Mouse (Mus musculus): ENCODE results near the gene Tmem254b.
"Not testable (repeated sequence)": the region's sequence is repeated elsewhere in the genome, so short reads cannot be mapped to it uniquely, and the experiment has no call there.

DNA sequence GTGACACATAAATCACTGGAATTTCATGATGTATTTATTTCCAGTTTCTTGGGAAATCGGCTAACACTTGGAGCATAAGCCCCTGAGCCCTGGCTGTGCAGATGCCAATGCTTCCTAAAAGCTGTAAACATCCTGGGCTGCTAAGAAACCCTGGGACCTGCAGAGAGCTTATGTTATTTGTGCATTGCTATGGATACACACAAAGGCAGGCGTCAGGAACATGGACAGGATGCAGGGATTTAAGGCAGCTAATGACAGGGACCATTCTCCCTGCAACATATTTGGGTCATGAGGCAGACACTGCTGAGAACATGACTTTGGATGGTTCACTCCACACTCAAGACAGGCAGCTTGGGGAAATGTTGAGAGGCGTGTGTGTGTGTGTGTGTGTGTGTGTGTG, 9.0 kb downstream of the Tmem254b start:
- not testable (repeated sequence) for TF ChIP-seq CTCF (conservative IDR thresholded peaks at IDR 0.05; ENCODE audit: low read length); NANOG (IDR thresholded peaks at IDR 0.05; ENCODE audit: borderline replicate concordance, low read length); POU5F1 (IDR thresholded peaks at IDR 0.05; ENCODE audit: borderline replicate concordance, low read length)

All from E14TG2a.4 (cell line).